Mouse (Mus musculus) neural tube, embryonic 10.5 days (tissue): ENCODE data around the gene Gng12.
"Not testable (repeated sequence)": the region's sequence is repeated elsewhere in the genome, so short reads cannot be mapped to it uniquely, and the experiment has no call there.

Experiments
- DNase-seq: peaks from one replicate; pipeline ENCODE4 v3.0.0-alpha.2; 2017; ENCODE audit warnings: low spot score; ENCODE audit errors: extremely low spot score

The Gng12 gene

DNA sequence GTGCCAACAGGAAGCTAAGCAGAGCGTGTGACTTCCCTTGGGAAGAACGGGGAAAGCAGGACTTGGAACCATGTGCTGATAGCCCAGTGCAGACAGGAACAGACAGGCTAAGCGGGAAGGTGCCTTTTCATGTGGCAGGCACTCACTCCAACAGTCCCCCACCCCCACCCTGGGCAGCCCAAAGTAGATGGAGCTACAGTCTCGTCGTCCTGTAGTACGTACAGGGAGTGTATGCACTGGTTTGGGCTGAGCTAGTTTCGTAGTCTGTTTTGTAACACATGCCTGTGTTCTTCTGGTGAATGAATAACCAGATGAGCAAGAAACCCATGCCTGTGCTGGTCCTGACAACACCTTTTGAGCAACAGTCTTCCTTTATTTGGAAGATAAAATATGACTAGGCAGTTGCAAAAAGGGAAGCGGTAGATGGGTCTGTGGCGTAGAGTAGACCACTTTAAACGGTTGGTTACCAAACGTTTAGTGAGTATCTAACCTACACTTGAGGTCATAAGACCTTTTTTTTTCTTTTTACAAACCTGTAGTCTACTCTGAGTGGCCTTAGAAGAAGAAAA, 57.8 kb downstream of the Gng12 start:
- DNase-seq = no peak

DNA sequence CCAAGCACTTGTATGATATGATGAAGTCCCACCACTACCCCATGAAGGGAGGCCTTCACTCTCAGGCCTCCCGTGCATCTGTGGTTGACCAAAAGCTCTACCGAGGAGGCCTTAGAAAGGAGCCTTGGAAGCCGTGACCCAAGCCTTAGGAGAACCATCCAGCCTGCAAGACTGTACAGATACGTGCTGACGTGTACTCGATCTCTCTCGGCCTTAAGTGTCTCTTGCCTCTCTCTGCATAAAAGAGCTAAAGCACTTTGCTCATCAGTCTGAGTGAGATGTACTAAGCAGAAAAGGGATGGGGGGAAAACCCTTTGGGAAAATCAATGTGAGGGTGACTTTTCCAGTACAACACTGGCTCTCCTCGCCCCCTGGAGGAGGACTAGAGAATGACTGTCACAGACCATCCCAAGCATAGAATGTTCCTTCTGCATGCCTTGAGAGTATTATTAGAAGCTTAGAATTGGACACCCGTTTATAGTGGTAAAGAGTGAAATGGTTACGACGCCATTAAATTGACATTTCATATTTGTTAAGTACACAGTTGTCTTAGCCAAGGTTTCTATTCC, 59.0 kb downstream of the Gng12 start:
- DNase-seq = no peak

DNA sequence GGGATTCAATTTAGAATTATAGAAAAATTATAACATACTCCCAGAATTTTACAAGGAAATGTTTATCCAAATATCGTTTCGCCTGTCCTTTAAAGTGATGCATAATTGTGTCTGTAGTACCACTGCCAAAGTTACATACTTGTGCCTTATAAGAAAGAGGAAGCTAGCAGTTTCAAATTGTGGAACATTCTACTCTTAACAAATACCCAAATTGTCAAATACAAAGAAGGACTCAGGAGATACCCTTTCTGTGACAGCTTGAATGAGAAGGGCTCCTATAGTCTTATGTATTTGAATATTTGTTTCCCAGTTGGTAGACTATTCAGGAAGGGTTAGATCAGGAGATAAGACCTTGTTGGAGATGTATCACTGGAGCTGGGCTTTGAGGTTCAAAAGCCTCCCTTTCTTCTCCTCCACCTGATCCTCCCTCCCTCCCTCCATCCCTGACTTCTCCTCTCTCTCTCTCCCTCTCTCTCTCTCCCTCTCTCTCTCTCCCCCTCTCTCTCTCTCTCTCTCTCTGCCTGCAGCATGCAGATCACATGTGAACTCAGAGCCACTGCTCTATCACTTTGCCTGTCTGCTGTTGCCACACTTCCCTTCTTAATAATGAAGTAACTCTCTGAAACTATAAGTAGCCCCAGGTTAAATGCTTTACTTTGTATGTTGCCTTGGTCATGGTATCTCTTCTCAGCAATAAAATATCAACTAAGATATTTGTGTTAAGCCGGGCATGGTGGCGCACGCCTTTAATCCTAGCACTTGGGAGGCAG, 62.5 kb downstream of the Gng12 start:
- no peak for DNase-seq

DNA sequence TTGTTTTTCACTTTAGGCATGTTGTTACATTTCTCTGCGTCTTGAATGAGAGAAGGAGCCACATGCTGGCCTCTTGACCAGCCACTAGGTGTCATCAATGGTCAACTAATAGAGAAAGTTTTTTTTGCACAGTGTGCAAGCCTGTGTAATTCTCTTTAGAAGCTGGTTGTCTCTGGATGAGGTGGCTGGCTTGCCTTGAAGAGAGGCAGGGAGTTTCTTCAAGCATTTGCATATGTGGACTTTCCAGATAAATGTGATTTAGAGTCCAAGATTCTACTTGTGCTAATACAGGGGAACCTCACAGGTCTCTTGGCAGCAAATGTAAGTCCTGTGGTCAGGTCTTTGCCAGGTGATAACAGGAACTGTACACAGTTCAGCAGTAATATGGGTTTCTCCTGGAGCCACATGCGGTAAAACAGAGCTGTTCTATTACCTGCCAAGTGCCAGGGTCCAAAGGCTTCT, 66.4 kb downstream of the Gng12 start:
- peak; percentile 39 for DNase-seq

GRCm38 (mm10) chr6:66963068-66963467, 66.9 kb downstream of the Gng12 start:
- DNase-seq = no peak

DNA sequence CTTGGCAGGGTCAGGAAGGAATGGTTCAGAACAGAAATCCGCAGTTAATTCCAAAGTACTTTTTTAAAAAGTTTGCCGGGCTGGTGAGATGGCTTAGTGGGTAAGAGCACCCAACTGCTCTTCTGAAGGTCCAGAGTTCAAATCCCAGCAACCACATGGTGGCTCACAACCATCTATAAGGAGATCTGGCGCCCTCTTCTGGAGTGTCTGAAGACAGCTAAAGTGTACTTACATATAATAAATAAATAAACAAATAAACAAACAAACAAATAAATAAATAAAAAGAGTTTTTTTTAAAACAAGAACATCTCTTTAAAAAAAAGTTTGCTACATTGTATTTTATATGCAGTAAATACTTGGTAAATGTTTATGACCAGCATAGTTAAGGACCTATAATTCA, 67.5 kb downstream of the Gng12 start:
- DNase-seq = not testable (repeated sequence)

DNA sequence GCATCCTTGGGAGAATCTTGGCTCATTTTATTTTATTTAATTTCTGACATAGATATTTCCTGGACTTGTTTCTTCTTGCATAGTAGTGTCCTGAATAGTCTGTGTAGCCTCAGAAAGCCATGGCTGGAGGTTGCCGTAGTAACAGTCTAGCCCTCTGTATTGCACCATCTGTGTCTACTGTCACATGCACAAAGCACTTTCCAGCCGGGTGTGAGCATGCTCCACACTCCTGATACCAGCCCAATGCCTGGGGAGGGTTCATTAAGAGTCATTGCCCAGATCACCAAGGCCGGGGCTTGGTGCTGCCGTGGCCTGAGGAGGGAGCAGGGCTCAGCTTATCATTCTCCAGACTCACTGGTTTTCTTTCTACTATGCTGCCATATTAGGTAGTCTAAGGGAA, 68.0 kb downstream of the Gng12 start:
- DNase-seq = no peak

GRCm38 (mm10) chr6:66965203-66965602, 69.0 kb downstream of the Gng12 start:
- no peak for DNase-seq

DNA sequence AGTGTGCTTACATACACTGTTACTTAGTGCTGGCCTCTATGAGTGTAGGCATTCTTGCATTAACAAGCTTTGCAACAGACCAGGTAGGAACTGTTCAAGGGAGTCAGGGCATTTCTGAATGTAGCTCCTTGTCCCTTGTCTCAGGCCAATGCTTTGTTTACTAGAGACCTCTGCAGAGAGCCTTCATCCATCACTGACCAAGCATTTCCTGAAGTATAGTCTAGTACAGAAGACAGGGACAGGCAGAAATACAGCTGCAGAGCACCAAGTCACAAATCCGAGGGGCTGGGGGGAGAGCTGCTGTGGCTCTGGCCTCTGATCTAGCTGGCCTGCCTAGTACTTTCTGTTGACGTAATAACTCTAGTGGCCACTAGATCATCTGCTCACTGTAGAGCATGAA, 71.6 kb downstream of the Gng12 start:
- DNase-seq = no peak

GRCm38 (mm10) chr6:66969446-66969845, 73.2 kb downstream of the Gng12 start:
- DNase-seq = no peak

DNA sequence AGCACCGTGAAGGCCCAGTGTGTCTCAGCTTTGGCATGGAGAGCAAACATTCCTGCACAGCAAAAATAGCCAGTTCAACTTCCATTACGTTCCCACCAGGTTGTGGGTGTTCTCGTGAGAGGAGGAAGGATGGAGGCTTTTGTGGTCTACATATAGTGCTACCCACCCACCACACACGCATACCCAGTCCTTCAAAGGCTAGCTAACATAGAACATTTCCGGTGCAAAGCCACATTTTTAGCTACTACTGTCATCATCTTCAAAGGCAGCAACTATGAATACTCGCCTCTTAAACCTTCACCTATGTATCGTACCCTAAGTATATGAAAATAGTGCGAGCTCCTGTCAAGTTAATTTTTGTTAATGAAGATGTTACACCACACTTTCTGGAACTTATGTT, 76.1 kb downstream of the Gng12 start:
- no peak for DNase-seq

GRCm38 (mm10) chr6:66973180-66973579, 77.0 kb downstream of the Gng12 start:
- no peak for DNase-seq

- DNase-seq = no peak
Measured at GRCm38 (mm10) chr6:66975522-66975921, 79.3 kb downstream of the Gng12 start.

DNA sequence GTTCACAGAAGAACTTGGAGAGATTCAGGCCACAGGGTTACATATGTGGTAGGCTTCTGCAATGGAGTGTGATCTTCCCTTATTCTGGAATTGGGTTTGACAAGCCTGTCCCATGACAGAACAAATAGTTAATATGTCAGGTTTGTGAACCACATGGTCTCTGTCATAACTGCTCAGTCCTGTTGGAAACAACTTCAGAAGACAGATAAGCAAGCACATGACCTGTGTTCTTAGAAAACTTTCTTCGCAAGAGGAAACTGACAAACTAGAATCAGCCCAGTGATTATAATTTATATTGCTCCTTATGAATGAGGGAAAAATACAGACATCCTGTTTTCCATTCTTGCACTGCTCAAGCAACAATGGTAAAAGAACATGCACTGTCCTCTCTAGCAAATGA, 83.0 kb downstream of the Gng12 start:
- DNase-seq = no peak

GRCm38 (mm10) chr6:66980040-66980439, 83.8 kb downstream of the Gng12 start:
- DNase-seq = no peak

GRCm38 (mm10) chr6:66981366-66981765, 85.2 kb downstream of the Gng12 start:
- DNase-seq = no peak

DNA sequence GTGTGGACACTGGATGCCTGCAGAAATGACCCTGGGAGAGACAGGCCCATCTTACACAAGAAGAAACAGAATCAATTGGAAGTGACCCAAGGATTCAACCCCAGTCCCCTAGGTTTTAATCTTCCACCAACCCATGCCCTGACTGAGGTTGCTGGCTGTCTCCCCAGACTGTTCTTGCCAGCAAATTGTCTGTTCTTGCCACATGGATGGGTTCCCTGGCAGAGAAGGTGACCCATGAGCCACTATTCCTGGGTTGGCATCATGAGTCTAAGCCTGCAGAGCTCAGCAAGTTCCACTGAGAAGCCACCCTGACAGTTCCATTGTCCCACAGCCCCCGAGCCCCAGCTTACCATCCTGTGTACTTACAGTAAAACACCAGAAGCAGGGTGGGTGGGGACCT, 85.7 kb downstream of the Gng12 start:
- DNase-seq = no peak

GRCm38 (mm10) chr6:66984079-66984478, 87.9 kb downstream of the Gng12 start:
- no peak for DNase-seq

DNA sequence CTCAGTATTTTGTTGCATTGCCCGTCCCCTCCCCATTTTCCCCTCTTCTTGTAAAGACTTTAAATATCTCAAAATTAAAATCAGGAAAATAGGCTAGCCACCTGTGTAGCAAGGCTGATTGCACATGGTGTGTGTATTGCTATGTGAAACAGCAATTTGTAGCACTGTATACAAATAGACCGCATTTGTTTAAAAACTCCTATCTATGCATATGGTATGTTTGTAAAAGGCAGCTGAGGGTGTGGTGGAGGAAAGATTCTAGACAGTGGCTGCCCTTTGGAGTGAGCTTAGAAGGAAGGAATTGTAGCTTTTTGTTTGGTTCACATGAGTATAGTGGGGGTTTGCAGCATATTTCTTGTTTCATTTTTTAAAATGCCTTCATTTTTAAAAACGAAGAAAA, 88.5 kb downstream of the Gng12 start:
- DNase-seq = no peak

DNA sequence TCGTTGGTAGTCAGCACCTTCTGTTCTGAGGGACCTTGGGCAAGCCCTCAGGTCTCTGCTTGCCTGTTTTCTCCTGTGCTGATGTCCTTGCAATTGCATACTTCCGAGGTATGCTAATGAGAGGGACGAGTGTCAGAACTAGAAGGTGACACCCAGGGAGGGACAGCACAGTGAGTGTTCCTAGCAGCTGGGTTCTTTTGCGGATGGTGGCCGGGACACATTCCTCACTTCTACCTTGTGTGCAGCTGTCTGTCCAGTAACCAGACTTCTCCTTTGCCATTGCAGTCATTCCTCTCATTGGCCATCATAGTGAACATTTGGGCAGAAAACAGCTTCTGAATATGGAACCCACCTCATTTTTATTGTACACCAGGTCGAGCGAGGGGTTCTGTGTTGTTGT, 89.3 kb downstream of the Gng12 start:
- DNase-seq = no peak

GRCm38 (mm10) chr6:66986063-66986462, 89.9 kb downstream of the Gng12 start:
- DNase-seq = no peak

- DNase-seq = no peak
Measured at GRCm38 (mm10) chr6:66987643-66988042, 91.4 kb downstream of the Gng12 start.

GRCm38 (mm10) chr6:66988363-66988762, 92.2 kb downstream of the Gng12 start:
- no peak for DNase-seq
